Mouse (Mus musculus) G1E (cell line): Measurements from ENCODE around the gene Fsip1.

Experiments used
- CTCF ChIP-seq: IDR thresholded peaks from 2 replicates; pipeline ENCODE4 v1.5.1; 2012; ENCODE audit warnings: low read depth, low read length, inconsistent platforms, mixed read lengths
- GATA1 ChIP-seq: IDR thresholded peaks from 2 replicates; pipeline ENCODE4 v1.6.1; 2012; ENCODE audit warnings: borderline replicate concordance, low read length, inconsistent platforms, mixed read lengths

DNA sequence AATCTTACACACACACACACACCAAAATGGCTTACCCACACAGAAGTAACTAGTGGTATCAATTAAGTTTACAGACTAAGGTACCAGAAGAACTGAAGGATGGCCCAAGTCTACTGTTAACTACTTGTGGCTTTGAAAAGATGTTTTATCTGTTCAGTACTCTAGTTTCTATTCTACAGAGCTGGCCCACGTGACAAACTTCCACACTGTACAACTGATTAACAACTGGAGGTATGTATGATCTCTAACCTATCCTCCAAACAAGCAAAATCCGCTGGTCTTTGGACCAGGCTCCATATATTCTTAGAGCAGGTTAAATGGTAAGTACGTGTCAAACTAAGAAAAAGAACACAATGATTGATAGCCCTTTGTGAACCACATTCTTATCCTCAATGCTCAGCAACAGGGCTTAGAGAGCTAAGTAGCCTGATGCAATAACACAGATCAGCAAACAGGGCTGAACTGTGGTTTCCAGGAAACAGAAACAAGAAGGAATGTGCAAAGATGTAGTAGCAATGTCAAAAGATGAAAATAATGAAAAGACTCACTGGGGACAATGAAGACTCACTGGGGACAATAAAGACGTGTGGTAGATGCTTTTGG lies 38.7 kb downstream of the Fsip1 start:
- TF ChIP-seq CTCF (no peak), GATA1 (no peak)
